Mouse (Mus musculus) kidney, postnatal 14 days (tissue): Measurements from ENCODE around the gene Hoxb8.

Source experiments
- DNase-seq: peaks from one replicate; pipeline ENCODE4 v3.0.0; 2022; ENCODE audit warnings: mixed read lengths

The Hoxb8 gene

DNA sequence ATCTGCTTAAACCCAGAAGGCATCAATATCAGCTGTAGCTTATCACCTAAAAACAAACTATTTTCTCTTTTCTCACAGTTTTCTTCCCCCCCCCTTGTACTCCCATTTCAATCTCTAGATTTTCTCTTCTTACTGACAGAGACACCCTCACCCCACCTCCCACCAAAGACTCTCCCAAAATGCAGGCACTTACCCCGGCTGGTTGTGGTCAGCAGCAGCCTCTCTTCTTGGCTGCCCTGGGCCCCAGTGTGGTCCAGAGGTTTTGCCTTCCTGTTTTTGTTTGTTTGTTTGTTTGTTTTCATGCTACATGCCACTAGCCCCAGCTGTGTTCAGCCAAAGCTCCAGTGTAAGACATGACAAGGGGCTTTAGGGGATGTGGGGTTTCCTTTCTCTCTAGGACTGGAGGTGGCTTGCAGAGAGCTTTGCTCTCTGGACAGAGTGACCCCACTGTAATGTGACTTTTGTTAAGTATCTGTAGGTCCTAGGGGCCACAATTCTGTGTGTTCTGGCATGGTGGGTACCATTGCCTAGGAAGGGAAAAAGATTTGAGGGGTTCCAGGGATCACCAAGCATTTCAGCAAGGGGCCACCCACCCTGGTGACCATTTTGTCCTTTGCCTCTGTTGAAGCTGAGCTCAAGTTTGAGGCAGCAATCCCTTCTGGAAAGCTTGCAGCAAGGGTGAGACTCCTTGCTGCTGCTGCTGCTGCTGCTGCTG lies 13.5 kb upstream of the Hoxb8 start:
- DNase-seq: peak; percentile 1

DNA sequence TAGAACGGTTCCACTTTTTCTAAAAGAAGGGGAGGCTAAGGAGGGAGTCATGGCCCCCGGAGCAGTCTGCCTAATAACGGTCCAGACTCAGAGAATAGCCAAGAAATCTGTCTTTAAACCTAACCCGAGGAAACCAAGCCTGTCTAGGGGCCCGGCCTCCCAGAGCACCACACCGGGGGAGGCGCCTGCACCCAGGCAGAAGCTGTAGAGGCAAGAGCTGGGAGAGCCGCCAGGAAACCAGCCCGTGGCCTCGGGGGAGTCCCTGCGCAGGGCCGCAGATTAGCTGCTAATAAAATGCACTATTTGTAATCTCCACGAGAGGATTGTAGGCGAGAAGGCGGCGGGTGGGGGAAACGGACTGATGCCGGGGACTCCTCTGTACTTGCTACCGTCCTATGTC lies 11.8 kb upstream of the Hoxb8 start:
- peak; percentile 86 for DNase-seq

DNA sequence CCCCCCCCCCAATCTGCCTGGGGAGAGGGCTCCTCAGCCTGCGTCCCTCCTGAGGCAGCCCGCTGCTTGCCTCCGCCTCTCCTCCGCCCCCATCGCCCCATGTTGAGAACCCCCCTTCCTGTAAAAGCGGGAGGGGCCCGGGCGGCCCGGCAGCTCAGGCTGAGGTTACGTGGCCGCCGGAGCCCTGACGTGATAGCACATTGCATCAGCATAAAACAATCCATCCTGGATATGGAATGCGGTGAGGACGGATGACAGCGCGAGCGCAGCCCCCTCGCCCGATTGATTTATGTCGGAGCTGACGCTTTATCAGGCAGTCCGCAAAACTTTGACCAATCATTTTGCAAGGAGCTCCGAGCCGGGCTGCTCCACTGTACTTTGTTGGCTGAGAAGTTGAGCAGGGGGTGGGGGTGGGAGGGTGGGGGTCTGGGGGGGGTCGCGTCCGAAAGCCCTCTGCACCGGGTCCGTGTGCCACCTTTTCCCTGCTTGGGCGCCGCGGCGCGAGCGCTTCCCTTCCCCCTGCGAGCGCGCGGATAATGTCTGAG lies 10.6 kb upstream of the Hoxb8 start, which contains the start of gene Hoxb9:
Gene Hoxb9, plus strand, starts transcription at position 462 of the 545 bp plus-strand sequence.
- DNase-seq: peak; percentile 85

DNA sequence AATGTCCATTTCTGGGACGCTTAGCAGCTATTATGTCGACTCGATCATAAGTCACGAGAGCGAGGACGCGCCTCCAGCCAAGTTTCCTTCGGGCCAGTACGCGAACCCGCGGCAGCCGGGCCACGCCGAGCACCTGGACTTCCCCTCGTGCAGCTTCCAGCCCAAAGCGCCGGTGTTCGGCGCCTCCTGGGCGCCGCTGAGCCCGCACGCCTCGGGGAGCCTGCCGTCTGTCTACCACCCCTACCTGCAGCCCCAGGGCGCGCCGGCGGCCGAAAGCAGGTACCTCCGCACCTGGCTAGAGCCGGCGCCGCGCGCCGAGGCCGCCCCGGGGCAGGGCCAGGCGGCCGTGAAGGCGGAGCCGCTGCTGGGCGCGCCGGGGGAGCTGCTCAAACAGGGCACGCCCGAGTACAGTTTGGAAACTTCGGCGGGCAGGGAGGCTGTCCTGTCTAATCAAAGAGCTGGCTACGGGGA lies 10.1 kb upstream of the Hoxb8 start:
- DNase-seq: peak; percentile 88

DNA sequence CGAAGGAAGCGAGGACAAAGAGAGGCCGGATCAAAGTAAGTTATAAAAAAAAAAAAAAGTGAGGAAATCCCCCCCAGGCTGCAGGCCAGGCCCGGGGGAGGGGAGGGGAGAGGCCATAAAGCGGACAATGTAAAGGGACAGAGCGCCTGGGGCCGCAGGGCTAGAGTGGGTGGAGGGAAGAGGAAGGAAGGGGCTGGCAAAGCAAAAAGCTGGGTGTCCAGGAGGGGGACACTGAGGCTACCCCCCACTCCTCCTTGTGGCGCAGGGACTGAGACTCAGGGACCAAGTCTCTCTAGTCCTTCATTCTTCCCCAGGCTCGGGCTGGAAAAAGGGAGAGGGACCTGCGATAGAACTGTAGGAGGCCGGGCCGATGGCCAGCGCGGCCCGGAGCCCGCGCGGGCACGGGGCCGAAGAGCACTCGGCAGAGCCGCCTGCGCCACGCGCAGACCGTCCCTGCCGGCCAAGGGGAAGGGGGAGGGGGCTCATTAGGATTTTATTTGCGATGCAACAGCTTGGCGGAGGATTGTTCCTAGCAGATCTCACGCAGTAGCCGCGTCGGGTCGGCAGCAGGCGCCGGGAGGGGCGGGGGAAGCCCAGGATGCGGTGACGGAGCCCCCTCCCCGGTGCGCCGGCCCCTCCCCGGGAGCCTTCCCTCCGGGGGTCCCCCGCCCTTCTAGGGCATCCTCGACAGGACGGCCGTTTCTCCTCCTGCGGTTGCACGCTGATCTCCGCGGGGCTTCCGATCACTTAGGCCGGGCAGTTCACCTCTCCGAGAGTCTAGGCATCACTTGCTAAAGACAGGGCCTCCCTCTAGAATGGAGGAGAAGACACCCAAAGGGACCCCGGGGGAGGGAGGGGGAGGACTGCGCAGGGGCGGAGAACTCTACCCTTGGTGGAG lies 9.4 kb upstream of the Hoxb8 start:
- peak; percentile 74 for DNase-seq

DNA sequence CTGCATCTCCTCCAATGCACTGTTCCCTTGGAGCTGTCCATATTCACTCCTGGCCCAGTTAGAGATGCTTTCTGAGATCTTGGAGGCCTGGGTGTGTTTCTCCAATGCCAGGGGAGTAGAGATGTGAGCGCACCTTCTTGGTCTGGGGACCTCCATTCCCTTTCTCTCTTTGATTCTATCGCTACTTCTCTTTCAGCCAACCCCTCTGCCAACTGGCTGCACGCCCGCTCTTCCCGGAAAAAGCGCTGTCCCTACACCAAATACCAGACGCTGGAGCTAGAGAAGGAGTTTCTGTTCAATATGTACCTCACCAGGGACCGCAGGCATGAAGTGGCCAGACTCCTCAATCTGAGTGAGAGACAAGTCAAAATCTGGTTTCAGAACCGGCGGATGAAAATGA lies 7.3 kb upstream of the Hoxb8 start:
- DNase-seq: no peak

DNA sequence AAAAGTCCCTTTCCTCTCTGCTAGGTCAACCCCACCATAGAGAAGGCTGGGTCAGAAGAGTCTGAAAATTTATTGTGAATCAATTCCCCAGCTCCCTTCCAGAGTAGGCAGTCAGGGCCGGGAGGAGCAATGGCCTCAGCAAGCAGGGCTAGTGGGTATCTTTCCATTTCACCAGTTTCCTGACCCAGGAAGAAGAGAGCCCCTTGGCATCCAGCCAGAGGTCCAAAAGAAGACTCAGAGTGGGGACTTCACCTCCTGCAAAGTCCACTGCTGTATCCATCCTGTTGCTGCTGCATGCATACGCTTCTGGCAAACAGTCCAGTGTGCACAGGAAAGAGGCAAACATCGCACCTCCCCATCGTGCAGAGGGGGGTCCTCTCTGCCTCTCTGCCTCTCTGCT lies 5.8 kb upstream of the Hoxb8 start:
- peak; percentile 80 for DNase-seq

DNA sequence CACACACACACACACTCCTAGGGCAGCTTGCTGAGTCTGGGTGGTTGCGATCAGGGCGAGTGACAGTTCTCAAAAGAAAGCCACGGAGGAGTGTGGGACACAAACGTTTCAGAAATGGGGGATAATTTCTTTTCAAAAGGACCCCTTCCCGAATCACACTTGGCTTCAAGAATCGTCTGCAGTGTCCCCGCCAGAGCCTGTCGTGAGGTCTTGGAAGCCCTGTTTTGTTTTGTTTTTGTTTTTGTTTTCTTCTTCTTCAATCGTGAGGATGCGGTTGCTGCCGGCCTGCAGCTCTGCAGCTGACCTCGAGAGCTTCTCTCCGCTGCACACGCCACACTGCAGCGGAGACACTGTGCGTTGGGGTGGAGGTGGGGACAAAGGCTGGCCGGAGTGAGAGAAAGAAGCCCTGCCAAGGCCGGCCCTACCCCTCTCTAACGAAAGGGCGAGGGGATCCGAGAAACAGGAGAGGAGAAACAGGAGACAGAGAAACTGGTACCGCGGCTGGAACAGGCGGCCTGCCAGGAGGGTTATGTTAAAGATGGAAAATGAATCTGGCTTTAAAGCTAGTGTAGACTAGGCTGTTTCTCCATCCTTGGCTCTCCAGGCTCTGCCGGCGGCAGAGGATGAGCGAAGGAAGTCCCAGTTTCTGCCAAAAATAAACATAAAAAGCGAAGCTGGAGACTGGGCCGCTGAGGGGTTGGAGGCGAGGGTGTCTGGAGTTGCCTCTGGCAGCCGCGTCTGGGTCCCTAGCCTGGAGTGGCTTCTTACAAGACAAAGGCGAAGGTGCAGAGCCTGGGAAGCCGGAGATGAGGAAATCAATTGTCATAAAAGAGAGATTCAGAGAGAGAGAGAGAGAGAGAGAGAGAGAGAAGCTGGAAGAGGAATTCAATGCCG lies 4.3 kb upstream of the Hoxb8 start:
- no peak for DNase-seq

DNA sequence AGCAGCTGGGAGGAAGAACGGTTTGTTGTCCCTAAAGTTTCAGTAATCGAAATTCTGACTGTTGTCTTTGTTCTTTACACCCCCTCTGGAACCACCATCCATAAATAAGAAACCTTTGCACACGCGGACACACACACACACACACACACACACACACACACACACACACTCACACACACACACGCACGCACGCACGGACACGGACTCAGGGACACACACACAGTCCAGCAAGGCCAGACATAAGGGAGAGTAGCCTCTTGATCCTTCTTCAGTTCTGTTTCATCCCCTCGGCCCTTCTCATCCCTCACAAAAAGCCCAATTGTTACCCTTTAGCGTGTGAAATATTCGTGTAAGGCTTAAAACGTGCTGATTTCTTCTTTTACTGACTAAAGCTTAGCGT lies 3.4 kb upstream of the Hoxb8 start:
- DNase-seq: no peak

DNA sequence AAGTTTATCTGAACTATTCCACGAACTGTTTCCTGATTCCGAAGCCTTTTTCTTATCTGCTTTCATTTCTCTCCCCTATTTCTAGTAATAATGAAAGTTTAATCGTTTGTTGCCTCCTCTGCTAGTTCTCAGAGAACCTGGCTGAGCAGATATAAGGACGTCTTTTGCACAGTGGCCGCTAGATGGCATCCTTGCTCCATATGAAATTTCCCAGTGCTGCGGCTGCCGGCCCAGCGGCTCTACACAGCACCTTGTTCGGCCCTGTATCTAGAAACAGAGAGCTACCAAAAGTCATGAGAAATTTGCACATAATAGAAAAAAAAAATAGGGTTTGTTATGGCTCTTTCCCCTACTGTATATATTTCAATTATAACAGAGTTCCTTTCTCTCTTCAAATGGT lies 2.9 kb upstream of the Hoxb8 start:
- peak; percentile 93 for DNase-seq

DNA sequence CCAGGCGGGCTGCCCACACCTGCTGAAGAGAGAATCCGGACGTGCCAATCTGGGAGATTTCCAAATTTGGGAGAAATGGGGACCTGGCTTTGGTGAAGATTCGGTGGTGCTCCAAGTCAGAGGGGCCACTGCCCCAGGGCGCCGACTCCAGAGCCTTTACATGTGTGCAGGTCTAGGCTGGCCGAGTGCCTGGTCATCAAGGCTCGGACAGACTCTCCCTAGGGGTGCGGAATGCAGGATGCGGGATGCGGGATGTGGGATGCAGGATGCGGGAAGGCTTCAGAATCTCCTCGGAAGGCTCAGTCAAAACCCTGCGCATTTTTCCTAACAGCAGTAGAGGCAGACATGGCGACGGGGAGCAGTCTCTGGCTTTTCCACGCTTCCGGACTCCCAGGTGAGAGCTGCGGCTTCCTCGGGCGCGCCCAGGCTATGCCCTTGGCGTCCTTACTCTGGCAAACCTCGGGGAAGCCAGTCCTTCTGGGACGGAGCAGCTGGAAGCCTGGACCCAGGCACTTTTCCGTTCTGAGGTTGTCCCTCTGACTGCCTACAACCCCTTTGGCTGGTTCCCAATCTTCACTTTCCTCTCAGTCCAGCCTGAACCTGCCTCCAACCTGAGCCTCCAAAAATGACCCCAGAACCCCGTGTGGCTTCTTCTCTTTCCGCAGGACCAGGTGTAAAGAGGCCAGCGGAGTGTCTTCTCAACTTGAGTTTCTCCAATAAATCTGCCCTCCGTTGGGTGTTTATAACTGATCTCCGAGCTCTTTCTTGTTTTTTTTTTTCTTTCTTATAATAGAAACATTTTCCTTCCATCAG lies 2.1 kb upstream of the Hoxb8 start:
- peak; percentile 72 for DNase-seq

DNA sequence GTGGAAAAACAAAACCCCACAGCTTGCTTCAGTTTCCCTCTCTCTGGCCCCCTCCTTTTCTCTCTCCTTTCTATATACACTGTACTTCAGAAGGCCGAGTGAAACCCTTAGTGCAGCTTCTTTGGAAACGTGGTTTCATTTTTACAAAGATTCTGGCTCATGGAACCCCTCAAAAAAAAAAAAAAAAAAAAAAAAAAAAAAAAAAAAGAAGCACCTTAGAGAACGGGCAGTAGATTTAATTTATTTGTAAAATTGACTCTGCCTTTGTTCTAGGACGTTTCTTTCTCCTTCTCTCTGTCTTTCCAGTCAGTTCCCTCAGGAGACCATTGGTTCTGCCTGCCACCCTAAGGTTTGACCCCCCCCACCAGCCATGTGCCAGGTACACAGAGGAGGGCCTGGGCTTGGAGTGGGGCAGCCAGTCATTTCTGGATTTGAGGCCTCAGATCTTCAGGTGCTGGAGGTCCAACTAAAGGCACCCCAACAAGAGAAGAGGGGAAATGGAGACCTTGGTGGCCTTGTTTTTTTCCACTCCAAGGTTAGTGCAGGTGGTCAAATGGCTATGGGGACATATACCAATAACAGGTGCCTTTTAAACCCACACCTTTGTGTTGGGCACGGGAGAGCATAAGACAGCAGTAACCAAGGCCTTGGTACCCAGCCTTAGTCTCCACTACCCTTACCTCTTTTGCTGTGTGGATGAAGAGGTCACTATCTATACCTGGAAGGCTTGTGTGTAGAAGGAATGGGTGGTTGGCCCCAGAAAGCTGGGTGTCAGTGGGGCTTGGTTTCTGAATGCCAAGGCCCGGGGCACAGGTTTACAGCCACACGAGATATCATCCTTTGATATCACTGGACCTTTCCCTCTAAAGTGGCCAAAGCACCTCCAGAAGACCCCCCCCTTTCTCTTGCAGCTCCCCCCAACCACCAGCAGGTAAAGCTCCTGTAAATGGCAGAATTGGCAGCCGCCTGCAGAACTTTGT lies 1.0 kb upstream of the Hoxb8 start:
- DNase-seq: peak; percentile 70

DNA sequence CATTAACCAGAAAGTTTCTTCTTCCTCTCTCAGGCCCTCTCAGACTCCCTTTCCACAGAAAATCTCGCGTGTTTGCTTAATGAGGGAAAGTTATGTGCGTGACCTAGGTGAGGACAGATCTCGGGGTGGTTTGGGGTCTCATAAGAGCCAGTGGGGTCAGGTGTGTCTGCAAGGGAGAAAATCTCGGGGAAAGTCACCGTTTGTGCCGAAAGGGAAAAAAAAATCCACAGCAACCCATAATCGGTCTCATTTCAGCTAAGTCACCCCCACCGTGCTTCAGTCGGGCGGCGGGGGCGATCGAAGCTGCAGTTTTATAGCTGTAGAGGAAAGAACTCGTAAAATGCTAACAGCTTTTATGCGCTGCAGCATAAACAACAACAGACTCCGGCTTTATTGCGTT lies 309 bp upstream of the Hoxb8 start:
- no peak for DNase-seq

DNA sequence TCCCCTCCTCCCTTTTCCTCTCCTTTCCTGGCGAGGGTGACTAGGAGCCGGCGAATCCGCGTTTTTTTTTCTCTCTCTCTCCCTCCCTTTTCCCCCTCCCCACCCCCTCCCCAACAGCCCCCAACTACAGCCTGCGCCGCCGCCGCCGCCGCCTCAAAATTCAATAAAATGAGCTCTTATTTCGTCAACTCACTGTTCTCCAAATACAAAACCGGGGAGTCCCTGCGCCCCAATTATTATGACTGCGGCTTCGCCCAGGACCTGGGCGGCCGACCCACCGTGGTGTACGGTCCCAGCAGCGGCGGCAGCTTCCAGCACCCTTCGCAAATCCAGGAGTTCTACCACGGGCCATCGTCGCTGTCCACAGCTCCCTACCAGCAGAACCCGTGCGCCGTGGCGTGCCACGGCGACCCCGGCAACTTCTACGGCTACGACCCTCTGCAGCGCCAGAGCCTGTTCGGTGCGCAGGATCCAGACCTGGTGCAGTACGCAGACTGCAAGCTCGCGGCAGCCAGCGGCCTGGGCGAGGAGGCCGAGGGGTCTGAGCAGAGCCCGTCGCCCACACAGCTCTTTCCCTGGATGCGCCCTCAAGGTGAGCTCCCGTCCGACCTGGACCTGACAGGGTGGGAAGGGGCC lies 1.2 kb downstream of the Hoxb8 start:
- DNase-seq: no peak

DNA sequence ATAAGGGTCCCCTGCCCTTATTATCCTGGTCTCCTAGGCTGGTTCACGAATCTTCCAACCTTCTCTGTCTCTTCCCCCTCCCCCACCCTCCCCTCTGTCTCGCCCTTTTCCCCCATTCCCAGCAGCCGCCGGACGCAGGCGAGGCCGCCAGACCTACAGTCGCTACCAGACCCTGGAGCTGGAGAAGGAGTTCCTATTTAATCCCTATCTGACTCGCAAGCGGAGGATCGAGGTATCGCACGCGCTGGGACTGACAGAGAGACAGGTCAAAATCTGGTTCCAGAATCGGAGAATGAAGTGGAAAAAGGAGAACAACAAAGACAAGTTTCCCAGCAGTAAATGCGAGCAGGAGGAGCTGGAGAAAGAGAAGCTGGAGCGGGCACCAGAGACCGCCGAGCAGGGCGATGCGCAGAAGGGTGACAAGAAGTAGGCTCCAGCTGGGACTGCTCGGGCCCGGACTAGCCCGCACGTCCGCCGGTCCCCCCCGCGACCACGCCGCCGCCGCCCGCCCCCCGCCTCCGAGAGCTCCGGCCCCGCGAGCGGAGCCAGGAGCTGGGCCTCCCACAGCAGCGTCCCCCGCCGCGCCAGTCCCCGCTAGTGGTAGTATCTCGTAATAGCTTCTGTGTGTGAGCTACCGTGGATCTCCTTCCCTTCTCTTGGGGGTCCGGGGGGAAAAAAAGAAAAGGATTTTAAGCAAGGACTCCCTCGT lies 2.5 kb downstream of the Hoxb8 start:
- DNase-seq: peak; percentile 75

DNA sequence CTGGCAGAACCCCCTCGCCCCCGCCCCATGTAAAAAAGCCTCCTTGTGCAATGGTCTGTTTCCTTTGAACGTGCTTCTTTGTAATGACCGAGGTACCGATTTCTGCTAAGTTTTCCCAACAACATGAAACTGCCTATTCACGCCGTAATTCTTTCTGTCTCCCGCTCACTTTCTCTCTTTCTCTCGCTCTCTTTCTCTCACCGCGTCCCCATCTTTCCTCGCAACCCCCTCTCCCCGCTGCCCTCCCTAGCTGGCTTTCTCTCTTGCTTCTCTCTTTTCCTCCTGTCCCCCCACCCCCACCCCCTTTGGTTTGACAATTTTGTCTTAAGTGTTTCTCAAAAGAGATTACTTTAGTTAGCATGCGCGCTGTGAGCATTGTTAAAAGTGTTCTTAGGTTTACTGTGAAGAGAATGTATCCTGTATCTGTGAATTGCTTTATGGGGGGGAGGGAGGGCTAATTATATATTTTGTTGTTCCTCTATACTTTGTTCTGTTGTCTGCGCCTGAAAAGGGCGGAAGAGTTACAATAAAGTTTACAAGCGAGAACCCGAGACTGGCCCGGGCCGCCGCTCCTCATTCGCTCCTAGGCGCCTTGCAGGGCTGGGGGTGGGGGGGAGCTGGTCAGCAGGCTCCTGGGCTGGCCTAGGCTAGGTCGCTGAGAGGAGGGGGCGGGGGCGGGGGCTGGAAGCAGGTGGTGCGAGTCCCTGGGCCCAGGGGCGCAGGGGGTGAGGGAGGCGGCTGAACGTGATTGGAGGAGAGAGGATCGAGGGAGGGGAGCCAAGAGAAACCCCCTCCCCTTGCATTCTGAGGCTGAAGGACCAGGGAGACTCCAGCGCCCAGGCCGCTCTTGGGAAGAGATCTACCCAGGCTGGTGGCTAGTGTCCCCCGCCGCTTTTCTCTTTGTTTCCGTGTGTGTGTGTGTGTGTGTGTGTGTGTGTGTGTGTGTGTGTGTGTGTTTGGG lies 3.3 kb downstream of the Hoxb8 start:
- DNase-seq: peak; percentile 88

DNA sequence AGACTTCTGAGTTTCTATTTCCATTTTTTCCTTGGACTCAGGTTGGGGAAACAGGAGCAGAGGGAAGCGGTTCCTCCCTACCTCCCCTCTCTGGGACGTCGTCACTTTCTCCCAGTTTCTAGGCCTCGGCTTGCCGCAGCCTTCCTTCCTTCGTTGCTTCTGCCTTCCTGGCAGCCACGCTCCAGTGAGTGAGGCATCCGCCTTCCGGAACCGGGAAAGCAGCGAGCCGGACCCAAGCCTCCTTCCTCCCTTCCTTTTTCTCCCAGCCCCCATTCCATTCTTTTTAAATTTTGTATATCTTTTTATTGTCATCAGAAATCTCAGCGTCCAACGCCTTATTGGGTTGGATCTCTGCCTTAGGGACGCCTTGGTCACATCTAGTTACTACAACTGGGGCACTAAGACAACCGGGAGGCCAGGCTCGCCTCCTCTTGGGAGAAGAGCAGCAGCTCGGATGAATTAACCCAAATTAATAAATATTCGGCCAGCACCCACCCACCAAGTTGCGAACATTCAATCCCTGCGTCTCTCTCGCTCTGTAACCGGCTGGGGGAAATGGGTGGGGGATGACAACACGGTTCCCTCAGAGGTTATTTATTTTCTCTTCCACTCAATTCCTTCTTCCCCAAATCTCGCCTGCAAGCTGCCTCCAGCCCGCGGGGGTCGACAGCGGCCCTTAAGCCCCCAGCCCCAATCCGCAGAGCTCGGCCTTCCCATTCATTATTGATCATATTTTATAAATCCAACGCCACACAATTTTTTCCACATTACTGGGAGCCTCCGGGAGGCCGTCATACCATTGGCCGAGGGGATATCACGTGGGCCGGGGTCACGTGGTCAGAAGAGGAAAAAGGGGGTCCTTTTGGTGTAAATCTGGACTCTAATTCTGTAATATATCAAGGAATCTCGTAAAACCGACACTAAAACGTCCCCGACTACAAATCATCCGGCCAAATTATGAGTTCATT lies 4.3 kb downstream of the Hoxb8 start, which contains the start of gene Hoxb7:
Gene Hoxb7, plus strand, starts transcription at position 853 of the 968 bp plus-strand sequence.
- DNase-seq: peak; percentile 91
